Mouse (Mus musculus) lung, adult 2 months (tissue): ENCODE data around the gene Rae1.

Source experiments
- CTCF ChIP-seq: fragments of 200-500 bp; IDR thresholded peaks from 2 replicates; pipeline ENCODE4 v1.5.1; 2011; ENCODE audit warnings: mild to moderate bottlenecking, low read length, control low read depth; ENCODE audit not compliant: insufficient read depth
- POLR2A ChIP-seq: fragments of 200-500 bp; IDR thresholded peaks from 2 replicates; pipeline ENCODE4 v1.6.1; 2011; ENCODE audit warnings: low read depth, mild to moderate bottlenecking, control low read depth, low read length, borderline replicate concordance; ENCODE audit errors: extremely low read depth

DNA sequence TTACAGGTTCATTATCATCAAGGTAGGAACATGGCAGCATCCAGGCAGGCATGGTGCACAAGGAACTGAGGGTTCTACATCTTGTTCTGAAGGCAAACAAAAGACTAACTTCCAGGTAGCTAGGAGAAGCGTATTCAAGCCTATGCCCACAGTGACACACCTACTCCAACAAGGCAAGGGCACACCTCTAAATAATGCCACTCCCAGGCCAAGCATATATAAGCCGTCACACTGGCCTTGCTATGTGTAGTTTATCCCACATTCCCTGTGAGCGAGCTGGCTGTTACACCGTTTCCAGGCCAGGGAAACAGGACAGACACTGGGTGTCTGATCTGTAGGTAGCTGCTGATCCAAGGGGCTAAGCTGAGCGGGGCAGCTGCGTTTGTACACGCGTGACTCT is 11.5 kb downstream of the Rae1 start:
- TF ChIP-seq CTCF: no peak
- TF ChIP-seq POLR2A: no peak
